Mouse (Mus musculus) limb, embryonic 11.5 days (tissue): Measurements from ENCODE around the gene Selenow. TPM values are rescaled to one million over a fixed set of nuclear protein-coding genes. Genes with fewer than 3 reads are reported as not detected.
A peak's percentile ranks its signal among the peaks of the same experiment; 100 is the strongest.

Source experiments
- ATAC-seq: fragments of 200-750 bp; cut with Nextera tagmentation; 2 replicates; pipeline ENCODE4 v1.8.0; 2017; ENCODE audit warnings: low read depth; ENCODE audit not compliant: insufficient number of reproducible peaks, low FRiP score, low TSS enrichment
- DNase-seq: peaks from one replicate; pipeline ENCODE4 v3.0.0-alpha.2; 2015; ENCODE audit warnings: low spot score
- H3K27ac ChIP-seq: fragments of 300-500 bp; sonication (generic); replicated peaks from 2 replicates; pipeline ENCODE4 v1.5.1; 2014; ENCODE audit warnings: low read depth, mild to moderate bottlenecking, low read length
- H3K27me3 ChIP-seq: fragments of 300-500 bp; sonication (generic); 2 replicates; pipeline ENCODE4 v1.6.1; 2014; ENCODE audit warnings: mild to moderate bottlenecking, low read length, mixed read lengths; ENCODE audit not compliant: control insufficient read depth, insufficient read depth
- H3K36me3 ChIP-seq: fragments of 300-500 bp; sonication (generic); 2 replicates; pipeline ENCODE4 v1.6.1; 2014; ENCODE audit warnings: mild to moderate bottlenecking, low read length, moderate library complexity, mixed read lengths; ENCODE audit not compliant: control insufficient read depth, insufficient read depth
- H3K4me1 ChIP-seq: fragments of 300-500 bp; sonication (generic); 2 replicates; pipeline ENCODE4 v1.6.1; 2014; ENCODE audit warnings: low read length, mixed read lengths; ENCODE audit not compliant: control insufficient read depth, insufficient read depth
- H3K4me2 ChIP-seq: fragments of 300-500 bp; sonication (generic); 2 replicates; pipeline ENCODE4 v1.6.1; 2014; ENCODE audit warnings: low read depth, mild to moderate bottlenecking, moderate library complexity; ENCODE audit not compliant: severe bottlenecking
- H3K4me3 ChIP-seq: fragments of 300-500 bp; sonication (generic); 2 replicates; pipeline ENCODE4 v1.5.1; 2014; ENCODE audit warnings: low read depth, low read length
- H3K9ac ChIP-seq: fragments of 300-500 bp; sonication (generic); 2 replicates; pipeline ENCODE4 v1.6.1; 2014; ENCODE audit warnings: mild to moderate bottlenecking, low read length
- H3K9me3 ChIP-seq: fragments of 300-500 bp; sonication (generic); 2 replicates; pipeline ENCODE4 v1.6.1; 2016; ENCODE audit warnings: low read length; ENCODE audit not compliant: control insufficient read depth
- WGBS: fragments of 180-500 bp; shearing (Covaris S2); extraction: QIAGEN DNeasy Blood & Tissue Kit; methylation state at CpG from one replicate; pipeline ENCODE4 v1.1.7; 2014; 5-methylcytosine and 5-hydroxymethylcytosine counted together
- polyA plus RNA-seq: library from polyadenylated mRNA; unstranded; fragments of >200 nt; fragmentation: Nextera tagmentation; extraction: Ambion mirVana; gene quantifications from 2 replicates; pipeline ENCODE4 v1.2.1, GENCODE M21; 2014

Selenow gene
- polyA plus RNA-seq, 1 experiment from 2014 or later = 804 TPM

DNA sequence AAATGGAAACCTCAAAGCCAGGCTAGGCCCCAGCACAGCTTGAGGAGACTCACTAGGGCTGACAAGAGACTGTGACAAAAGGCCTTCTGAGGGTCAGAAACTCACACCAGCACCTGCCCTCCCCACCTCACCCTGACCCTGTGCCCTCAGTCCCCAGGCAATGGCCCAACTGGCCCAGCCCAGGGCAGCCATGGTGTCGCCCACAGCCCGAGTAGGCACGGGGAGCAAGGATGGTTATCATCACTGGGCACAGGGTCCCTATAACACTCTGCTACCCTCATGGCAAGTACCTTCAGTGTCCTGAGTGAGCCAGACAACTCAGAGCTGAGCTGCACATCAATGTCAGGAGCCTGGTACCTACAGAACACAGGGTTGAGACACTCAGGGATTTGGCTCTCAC, 16.4 kb upstream of the Selenow start:
- DNase-seq = no peak
- Histone ChIP-seq H3K4me3 (no peak overlapping the region), H3K27ac (no peak overlapping the region), H3K4me2 (no peak overlapping the region), H3K36me3 (peaks cover 46% of the 10 kb centered on the region), H3K9me3 (no peaks in the 10 kb centered on the region), H3K27me3 (no peaks in the 10 kb centered on the region), H3K9ac (no peak overlapping the region), H3K4me1 (no peaks in the 10 kb centered on the region)
- 95% methylated on average over 3 of the region's 3 CpGs for WGBS
- ATAC-seq = no peak

DNA sequence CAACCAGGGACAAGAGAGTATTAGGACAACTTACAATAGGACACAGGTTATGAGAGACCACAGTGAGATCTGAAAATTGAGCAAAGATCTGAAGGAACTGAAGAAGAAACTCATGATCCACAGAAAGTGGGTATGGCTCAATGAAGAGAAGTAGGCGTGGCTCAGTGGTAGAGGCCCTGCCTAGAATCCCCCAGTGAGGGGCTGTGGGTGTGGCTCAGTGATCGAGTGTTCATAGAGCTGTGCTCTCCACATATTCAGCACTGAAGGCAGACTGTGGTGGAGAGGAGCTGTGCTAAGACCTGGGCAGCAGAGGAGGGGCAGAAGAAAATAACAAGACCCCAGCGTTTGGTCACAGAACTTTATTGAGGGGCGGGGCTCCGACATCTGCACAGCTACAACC, 15.3 kb upstream of the Selenow start:
- H3K4me3 ChIP-seq = no peak overlapping the region
- H3K4me1 ChIP-seq = no peaks in the 10 kb centered on the region
- H3K27me3 ChIP-seq = no peaks in the 10 kb centered on the region
- no peak overlapping the region for H3K9ac ChIP-seq
- peaks cover 40% of the 10 kb centered on the region for H3K36me3 ChIP-seq
- 84% methylated on average over 5 of the region's 5 CpGs for WGBS
- no peak for DNase-seq
- H3K27ac ChIP-seq = no peak overlapping the region
- no peaks in the 10 kb centered on the region for H3K9me3 ChIP-seq
- ATAC-seq = no peak
- no peak overlapping the region for H3K4me2 ChIP-seq

DNA sequence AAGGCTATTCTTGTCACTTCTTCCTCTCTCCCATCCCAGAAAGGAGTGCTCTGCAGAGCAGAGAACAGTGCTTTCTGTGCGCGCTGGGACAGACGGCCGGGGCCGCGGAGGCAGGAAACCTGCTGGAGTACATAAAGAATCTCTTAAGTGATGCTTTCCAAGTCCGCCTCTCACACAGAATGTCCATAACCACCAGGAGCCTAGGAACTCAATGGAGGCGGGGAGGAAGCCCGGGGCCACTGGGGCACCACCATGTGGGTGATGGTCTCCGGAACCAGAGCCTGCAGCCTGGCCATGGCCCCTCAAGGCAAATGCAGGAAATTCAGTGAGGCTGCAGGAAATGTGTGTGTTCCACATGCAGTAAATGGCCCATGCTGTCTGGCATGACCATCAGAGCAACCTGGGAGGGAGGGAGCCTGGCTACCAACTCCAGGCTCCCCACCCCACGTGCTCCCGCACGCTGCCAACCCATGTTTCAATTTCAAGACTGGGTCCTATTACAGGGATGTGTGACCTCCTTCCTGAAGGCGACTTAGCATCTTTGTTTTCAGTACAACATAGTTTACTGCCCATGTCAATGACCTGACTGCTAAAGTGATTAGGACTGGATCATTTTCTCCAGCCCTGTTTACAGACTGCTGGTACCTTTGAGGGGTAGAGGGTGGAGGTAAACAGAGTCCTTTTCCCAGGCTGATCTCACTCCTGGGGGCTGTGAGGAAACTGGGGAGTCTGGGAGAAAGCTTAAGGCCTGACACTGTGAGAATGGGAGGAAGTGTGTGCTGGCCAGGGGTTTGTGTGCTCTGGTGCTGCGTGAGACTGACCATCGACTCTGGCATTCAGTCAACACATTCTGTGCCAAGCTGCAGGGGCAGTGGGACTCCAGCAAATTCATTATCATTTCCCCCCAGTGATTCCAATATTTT, 11.5 kb upstream of the Selenow start:
- ATAC-seq (no peak), DNase-seq (no peak)
- Histone ChIP-seq H3K27me3 (no peaks in the 10 kb centered on the region), H3K9ac (no peak overlapping the region), H3K4me1 (no peaks in the 10 kb centered on the region), H3K27ac (no peak overlapping the region; the same call in 1 of the 2 replicates), H3K9me3 (no peaks in the 10 kb centered on the region), H3K4me2 (no peak overlapping the region), H3K4me3 (no peak overlapping the region), H3K36me3 (peaks cover 13% of the 10 kb centered on the region)
- WGBS = 58% methylated on average over 16 of the region's 16 CpGs

DNA sequence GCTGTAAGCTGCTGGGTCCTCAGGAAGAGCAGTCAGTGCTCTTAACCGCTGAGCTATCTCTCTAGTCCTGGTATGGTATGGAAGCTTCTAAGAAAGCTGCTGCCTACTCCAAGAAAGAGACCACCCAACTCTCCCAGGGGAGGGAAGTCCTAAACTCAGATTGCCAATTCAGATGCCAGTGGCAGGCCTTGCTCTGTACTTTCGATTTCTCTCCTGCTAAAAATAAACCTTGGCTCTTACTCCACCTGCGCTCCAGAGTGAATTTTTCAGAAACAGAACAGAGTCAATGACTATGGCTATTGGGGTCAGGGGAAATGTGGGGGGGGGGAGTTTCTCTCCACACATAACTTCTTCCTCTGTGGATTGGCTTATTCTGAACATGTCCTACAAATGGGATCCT, 9.4 kb upstream of the Selenow start:
- 77% methylated on average over 3 of the region's 3 CpGs for WGBS
- ATAC-seq (no peak), DNase-seq (no peak)
- H3K9ac ChIP-seq = no peak overlapping the region
- no peak overlapping the region for H3K4me2 ChIP-seq
- no peak overlapping the region for H3K4me3 ChIP-seq
- no peaks in the 10 kb centered on the region for H3K4me1 ChIP-seq
- no peaks in the 10 kb centered on the region; the same call in 1 of the 2 replicates for H3K36me3 ChIP-seq
- H3K27ac ChIP-seq = no peak overlapping the region
- H3K9me3 ChIP-seq = no peaks in the 10 kb centered on the region
- no peaks in the 10 kb centered on the region for H3K27me3 ChIP-seq

DNA sequence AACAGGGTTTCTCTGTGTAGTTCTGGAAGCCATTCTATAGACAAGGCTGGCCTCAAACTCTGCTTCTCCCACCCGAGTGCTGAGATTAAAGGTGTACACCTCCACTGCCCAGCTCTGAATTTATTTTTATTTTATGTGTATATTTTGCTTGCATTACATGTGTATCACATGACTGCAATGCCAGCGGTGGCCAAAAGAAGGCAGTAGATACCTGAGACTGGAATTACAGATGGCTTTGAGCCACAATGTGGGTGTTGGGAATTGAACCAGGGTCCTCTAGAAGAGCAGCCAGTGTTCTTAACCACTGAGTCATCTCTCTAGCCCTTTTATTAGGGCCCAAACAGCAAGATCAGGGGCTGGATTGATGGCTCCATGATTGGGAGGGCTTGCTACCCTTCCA, 8.3 kb upstream of the Selenow start:
- no peaks in the 10 kb centered on the region for H3K4me1 ChIP-seq
- H3K27ac ChIP-seq = no peak overlapping the region
- H3K36me3 ChIP-seq = no peaks in the 10 kb centered on the region
- ATAC-seq = no peak
- no peak overlapping the region for H3K9ac ChIP-seq
- H3K9me3 ChIP-seq = no peaks in the 10 kb centered on the region
- no peak for DNase-seq
- no peaks in the 10 kb centered on the region for H3K27me3 ChIP-seq
- H3K4me2 ChIP-seq = no peak overlapping the region
- no peak overlapping the region for H3K4me3 ChIP-seq
- WGBS = 70% methylated on average over 2 of the region's 2 CpGs

DNA sequence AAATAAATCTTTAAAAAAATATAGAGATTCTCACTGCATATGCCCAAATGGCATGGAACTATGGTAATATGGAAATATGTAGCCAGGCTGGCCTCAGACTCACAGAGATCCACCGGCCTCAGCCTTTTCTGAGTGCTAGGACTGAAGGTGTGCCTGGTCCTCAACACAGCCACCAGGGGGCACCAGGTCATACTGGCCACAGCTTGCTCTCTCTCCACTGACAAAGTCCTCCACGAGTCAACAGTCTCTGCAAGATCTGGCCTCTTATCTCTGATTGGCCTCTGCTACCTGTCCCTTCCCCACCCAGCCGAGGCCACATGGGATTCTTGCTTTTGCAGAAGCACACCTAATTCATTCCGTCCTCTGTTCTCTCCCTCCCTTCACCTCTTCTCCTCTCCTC, 7.7 kb upstream of the Selenow start:
- ATAC-seq (no peak), DNase-seq (peak; percentile 61)
- H3K9ac ChIP-seq = no peak overlapping the region
- no peaks in the 10 kb centered on the region for H3K27me3 ChIP-seq
- WGBS = 32% methylated on average over 4 of the region's 4 CpGs
- no peak overlapping the region for H3K27ac ChIP-seq
- no peak overlapping the region for H3K4me3 ChIP-seq
- H3K36me3 ChIP-seq = no peaks in the 10 kb centered on the region
- no peak overlapping the region for H3K4me2 ChIP-seq
- H3K4me1 ChIP-seq = no peaks in the 10 kb centered on the region
- H3K9me3 ChIP-seq = no peaks in the 10 kb centered on the region; the same call in 1 of the 2 replicates

DNA sequence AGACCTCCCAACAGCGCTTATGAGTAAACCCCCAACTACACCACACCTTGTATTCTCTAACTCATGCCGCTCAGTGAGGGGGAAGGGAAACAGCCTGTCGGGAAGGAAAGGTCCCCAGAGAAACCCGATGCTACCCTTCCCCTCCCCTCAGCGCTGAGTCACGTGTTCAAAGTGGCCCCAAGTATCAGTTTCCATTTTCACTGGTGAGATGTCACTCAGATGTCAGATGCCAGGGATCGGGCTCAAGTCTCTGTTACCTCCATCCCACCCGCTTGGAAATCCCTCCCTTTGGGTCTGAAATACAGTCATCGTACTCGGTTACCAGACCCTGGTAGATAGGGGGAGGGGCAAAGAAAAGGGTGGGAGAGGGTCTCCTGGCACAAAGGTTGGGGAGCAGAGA, 406 bp downstream of the Selenow start:
- ATAC-seq (peak; percentile 58), DNase-seq (peak; percentile 73)
- no peaks in the 10 kb centered on the region; the same call in 1 of the 2 replicates for H3K9me3 ChIP-seq
- H3K4me3 ChIP-seq = peak overlapping the region; percentile 71
- peaks cover 14% of the 10 kb centered on the region for H3K36me3 ChIP-seq
- H3K27me3 ChIP-seq = no peaks in the 10 kb centered on the region
- peak overlapping the region; percentile 87 for H3K9ac ChIP-seq
- peak overlapping the region; percentile 62 for H3K27ac ChIP-seq
- 0% methylated on average over 10 of the region's 10 CpGs for WGBS
- H3K4me1 ChIP-seq = peaks cover 11% of the 10 kb centered on the region
- peak overlapping the region; percentile 79 for H3K4me2 ChIP-seq

DNA sequence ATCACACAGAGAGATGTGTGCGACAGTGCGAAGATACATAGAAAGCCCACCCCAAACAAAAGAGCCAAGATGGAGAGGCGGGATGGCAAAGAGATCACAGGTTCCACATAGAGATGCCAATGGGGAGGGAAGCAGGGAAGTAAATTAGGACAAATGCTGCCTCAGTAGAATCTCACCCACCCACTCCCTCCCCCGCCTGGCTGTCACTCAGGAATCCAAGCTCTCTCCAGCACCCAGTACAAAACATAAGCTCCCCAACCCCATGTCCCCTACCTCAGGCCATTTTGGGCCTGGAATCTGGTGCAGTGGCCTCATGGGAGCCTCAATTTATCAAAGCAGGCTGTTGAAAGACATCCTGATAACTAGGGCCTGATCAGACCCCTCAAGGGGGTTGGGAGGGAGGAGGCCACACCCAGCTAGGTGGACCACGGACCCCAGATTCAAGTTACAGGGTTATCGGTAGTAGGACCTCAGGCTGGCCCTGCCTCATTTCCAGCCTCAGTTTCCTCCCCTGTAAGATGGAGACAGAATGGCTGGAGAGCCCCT, 1.5 kb downstream of the Selenow start:
- Histone ChIP-seq H3K36me3 (peaks cover 14% of the 10 kb centered on the region), H3K27me3 (no peaks in the 10 kb centered on the region), H3K4me2 (peak overlapping the region; percentile 79), H3K4me3 (peak overlapping the region; percentile 71), H3K9ac (no peak overlapping the region), H3K9me3 (no peaks in the 10 kb centered on the region; the same call in 1 of the 2 replicates), H3K27ac (no peak overlapping the region), H3K4me1 (peaks cover 11% of the 10 kb centered on the region)
- DNase-seq (no peak), ATAC-seq (no peak)
- WGBS = 88% methylated on average over 6 of the region's 6 CpGs
